Mouse (Mus musculus): ENCODE data around the gene Snx8.

The Snx8 gene

DNA sequence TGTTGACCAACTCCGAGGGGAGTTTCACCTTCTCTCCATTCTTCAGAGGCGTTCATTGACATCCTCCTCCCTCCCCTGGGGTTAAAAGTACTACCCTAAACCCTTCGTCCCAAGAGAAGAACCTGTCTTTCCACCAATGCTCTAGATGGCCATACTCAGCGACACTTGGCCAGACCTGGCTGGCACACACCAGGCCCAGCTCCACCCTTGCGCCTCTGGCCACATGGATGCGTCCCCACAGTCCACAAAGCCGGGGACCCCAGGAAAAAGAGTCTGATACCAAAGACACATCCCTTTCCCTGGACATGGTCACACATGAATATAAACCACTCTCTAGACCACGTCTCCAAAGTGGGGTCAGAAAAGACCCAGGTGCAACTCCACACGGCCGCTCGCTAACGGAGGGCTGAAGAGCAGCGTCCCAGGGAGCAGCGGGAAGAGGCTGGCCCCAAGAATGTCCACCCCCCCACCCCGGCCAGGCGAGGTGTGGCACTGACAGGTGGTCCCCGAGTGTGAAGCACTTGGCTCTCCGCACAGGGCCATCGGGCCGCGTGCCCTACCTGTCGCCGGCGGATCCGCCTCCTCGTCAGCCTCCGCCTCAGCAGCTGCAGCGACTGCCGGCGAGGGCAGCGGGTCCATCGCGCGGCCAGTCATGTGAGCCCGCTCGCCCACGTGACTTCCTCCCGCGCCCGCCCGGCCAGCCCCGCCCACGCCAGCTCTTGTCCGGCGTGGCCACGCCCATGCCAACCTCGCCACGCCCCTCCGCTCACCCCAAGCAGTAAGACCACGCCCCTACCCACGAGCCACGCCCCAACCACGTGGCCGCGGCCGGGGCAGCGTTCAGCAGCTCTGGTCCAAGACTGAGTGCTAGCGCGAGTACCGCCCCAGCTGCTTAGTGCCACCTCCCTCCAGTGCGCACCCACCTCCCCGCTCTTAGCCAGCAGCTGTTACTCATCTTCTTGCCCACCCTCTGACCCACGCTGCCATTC lies at the start of gene Snx8:
Gene Snx8 (minus strand): TSS at position 675 of the 989 bp plus-strand sequence.
- peak; percentile 83 for DNase-seq

DNA sequence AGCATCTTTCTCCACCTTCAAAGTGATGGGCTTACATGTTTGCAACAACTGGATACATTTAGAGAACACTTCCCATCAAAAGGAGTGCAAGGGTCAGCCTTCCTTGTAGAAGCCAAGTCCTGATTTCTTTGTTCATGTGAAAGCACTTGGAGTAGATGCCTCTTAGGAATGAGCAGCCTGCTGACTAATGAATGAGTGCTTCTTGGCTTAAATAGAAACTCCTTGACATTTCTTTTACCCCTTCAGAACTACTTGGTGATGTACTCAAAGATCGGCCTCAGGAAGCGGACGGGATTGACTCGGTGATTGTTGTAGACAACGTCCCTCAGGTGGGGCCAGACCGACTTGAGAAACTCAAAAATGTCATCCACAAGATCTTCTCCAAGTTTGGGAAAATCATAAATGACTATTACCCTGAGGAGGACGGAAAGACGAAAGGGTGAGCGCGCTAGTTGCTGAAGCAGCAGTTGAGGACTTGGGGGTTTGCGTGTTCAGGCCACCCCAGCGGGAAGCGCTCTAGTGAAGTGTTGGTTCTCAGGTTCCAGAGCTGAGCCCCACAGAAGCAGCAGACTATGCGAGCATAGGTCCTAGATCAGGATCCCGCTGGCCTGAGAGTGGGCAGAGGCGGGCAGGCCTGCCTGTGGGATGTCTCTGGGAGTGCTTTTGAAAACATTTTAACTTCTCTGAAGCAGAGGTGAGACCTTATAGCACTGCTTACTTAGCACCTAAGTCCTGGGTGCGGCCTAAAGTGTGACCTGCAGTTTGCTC lies 36.1 kb upstream of the Snx8 start:
- DNase-seq: no peak

DNA sequence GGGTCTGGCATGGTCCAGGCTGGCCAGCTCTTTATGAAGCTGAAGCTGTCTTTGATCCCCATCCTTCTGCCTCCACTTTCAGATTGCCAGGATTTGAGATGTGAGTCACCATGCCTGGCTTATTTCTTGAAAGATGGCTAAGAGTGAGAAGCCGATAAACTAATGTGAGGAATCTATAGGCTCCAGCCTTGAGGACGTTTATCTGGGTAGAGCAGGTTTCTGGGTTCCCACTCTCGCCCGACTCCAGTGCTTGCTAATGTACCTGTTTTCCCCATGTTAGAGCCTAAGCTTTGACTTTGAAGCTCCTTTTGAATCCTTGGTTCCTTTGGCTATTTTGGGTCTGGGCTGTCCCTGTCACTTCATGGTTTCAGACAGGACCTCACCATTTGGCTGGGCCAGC lies 31.6 kb upstream of the Snx8 start:
- DNase-seq: no peak

GRCm38 (mm10) chr5:140419442-140420080 lies 30.5 kb upstream of the Snx8 start:
- DNase-seq: no peak

GRCm38 (mm10) chr5:140418489-140419441 lies 29.7 kb upstream of the Snx8 start, which contains the start of gene Eif3b:
Gene Eif3b, plus strand, starts transcription at chr5:140419328.
- DNase-seq: peak; percentile 89

DNA sequence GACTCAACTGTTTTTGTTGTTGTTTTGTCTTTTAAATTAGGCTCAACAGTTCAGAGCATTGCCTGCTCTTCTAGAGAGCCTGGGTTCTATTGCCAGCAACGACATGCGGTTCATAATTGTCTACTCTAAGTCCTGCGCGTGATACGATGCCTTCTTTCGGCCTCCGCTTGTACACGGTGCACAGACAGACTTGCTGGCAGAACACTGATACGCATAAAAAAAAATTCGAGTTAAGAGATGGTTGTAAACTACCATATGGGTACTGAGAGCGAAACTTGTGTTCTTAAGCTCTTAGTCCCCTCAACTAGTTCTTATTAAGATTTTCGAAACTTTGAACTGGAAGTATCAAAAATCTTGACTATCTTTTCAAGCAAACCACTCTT lies 29.0 kb upstream of the Snx8 start:
- DNase-seq: no peak

- DNase-seq: no peak
Measured at GRCm38 (mm10) chr5:140414647-140415046, 25.6 kb upstream of the Snx8 start.

- DNase-seq: peak; percentile 68
Measured at GRCm38 (mm10) chr5:140411339-140411738, 22.3 kb upstream of the Snx8 start.

- no peak for DNase-seq
Measured at GRCm38 (mm10) chr5:140408801-140409200, 19.7 kb upstream of the Snx8 start.

DNA sequence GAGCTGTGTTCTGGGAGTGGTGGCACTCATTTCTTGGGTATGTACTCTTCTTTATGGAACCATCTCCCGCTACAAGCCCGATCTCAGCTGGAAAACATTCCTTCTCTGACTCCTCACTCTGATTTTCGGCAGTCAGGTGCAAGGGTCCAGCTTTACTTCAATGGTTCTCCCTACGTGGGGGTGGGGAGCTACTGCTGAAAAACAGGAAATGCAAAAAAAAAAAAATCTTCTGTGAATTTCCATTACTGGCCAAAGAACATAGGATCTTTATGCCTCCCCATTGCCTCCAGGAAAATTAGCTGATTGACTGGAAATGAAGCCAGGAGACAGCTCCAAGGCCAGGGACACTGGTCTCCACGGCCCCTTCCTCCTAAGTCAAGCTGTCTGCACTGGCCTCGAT lies 17.6 kb upstream of the Snx8 start:
- DNase-seq: no peak

- DNase-seq: no peak
Measured at GRCm38 (mm10) chr5:140405126-140405525, 16.1 kb upstream of the Snx8 start.

DNA sequence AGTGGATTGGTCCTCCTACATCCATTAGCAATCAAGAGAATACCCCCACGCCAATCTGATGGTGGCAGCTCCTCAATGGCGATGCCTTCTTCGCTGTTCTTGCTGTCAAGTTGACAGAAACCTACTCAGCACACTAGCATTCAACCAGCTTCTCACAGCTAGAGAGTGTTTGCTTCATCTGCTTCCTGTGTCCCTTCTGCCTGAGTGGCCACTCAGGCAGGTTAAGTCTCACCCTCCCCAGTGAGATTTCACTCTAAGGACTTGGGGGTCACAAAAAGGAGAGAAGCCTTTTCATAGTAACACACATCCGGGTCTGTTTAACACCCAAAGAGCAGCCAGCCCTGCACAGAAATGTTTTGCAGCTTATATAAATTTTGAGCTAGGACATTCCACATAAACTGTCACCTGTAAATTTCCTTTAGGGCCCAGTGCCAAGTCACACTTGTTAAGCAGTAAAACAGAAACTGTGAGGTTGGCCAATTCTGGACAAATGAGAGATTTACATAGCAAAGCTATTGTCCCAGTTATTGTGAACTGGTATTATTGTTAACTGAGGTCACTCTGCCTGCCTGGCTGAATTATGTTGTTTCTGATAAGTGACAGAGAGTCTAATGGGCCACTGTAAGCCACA lies 13.7 kb upstream of the Snx8 start:
- no peak for DNase-seq

DNA sequence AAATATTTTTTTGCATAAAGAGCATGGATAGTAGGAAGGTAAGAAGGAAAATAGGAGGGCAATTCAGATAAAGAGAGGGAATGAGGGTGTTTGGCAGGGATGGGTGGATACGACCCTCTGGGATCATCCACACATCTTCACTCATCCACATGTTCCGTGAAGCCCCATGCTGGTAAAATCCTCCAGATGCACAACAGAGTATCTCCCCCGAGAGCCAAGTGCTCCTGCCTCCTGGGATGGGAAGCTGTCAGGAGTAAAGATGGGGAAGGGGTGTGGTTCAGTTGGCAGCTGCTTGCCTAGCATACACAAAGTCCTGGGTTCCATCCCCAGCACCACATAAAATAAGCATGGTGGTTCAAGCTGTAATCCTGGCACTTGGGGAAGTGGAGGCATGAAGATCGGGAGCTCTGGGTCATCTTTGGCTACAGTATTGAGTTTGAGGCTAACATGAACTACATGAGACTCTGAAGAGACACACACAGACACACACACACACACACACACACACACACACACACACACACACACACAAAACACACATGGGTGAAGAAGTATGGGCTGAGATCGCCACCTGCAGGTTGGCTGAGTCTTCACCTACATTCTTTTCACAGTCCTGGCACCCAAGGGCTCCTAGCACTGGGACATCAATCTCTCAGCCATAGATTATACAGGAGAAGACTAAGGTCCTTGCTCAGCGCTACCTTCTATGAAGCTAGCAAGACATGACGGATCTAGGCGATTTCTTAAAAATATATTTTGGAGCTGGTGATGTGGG lies 7.3 kb upstream of the Snx8 start:
- peak; percentile 25 for DNase-seq

DNA sequence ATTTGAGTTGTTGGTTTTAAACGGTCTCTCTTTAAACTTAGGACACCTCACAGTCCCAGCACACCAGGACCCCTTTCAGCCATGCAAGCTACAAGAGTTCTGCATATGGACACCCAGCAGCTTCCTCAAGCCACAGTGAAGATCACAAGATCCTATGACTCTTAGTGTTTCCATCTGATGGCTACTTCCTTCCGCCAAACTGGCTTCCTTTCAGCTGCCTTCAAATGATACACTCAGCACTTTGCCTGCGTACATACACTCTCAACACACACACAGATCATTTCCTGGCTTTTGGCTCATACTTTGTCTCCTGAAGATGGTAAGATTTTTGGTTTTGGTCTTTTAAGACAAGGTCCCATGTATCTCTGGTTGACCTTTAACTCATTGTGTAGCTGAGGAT lies 3.6 kb upstream of the Snx8 start:
- DNase-seq: no peak

DNA sequence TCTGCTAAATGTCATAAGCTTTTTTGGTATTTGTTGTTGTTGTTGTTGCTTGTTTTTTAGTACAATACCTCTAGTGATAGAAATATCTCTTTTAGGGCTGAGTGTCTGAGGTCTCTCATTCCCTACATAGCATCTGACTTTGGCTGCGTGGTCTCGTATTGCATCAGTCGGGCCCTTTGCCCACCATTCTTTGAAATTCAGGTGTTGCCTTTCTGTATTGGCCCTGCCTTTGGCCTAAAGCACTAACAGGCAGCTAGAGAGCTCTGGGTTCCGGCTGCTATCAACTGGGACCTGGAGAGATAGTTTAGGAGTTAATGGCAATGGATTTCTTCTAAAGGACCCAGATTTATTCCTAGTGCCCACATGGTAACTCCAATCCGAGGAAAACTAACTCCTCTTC lies 2.9 kb upstream of the Snx8 start:
- DNase-seq: no peak

DNA sequence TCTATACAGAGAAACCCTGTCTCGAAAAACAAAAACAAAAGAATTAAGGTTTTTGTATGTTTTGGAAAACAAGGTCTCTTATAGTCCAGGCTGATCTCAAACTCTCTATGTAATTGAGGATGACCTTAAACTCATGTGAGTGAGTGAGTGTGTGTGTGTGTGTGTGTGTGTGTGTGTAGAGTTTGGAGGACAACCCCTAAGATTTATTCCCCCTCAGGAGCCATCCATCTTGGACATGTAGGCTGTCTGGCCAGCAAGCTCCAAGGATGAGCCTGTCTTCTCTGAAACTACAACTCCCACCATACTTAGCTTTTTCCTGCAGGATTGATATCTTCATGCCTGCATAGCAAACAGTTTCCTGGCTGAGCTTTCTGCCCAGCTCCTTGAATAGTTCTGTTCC lies 2.4 kb upstream of the Snx8 start:
- DNase-seq: no peak

- DNase-seq: no peak
Measured at GRCm38 (mm10) chr5:140389647-140390046, 585 bp upstream of the Snx8 start.

DNA sequence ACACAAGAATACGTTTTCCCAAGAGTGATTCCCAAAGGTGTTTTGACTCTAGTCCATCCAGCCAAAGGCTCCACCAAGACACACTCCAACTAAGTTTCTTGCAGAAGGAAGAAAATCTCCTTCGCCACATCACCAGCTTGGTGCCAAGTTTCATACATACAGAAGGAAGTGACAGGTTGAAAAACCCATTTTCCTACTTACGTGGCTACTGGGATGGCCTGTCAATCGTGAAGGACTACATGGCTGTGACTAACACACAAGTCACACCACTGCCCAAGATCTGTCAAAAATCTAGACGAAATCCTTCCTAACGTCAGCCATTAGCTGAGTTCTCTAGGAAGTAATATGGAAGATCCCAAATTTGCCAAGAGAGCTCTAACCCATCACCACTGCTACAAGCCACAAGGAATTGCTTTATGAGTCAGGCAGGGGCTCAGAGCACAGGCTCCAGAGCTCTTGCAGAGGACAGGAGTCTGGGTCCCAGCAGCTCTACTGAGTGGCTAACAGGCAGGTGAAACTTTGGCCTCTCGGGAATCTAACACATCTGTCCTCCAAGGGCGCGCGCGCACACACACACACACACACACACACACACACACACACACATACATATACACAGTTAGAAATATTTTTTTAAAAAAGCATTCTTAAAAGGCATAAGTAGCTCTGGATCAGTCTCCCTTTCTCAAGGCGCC lies 1.1 kb downstream of the Snx8 start:
- no peak for DNase-seq

GRCm38 (mm10) chr5:140387236-140387635 lies 1.8 kb downstream of the Snx8 start:
- no peak for DNase-seq

DNA sequence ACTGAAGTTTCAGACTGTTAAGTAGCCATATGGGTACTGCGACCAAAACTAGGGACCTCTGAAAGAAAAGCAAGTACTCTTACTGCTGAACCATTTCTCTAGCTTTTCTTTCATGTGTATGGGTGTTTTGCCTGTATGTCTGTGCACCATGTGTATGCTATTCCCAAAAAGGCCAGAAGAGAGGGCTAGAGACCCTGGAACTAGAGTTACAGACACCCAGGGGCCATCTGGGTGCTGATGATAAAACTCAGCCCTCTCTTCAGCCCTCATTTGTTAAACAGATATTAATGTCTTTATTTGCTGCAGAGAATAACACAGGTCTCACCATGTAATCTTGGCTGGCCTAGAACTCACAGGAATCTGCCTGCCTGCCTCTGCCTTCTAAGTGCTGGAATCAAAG lies 4.6 kb downstream of the Snx8 start:
- DNase-seq: no peak
